Mouse (Mus musculus): Measurements from ENCODE around the gene Efna3. TPM values are rescaled to one million over a fixed set of nuclear protein-coding genes. Genes with fewer than 3 reads are reported as not detected.

Gene Efna3
- total RNA-seq, 2 experiments from 2014 or later, result 0.31 TPM; not detected in 1

GRCm38 (mm10) chr3:89270891-89271290 lies 51.9 kb downstream of the Efna3 start:
- no peak for DNase-seq (ENCODE audit: low spot score)
- intact Hi-C loops (cut with DNase I), result no loop called here

- DNase-seq (ENCODE audit: low spot score), result peak; percentile 77
- intact Hi-C loops (cut with DNase I), result no loop called here
Observed at GRCm38 (mm10) chr3:89270051-89270755, 52.6 kb downstream of the Efna3 start, which contains the start of gene Slc50a1. Slc50a1 (minus strand) TSS chr3:89270570.

- no peak for DNase-seq (ENCODE audit: low spot score)
- intact Hi-C loops (cut with DNase I), result no loop called here
Observed at GRCm38 (mm10) chr3:89268916-89269315, 53.8 kb downstream of the Efna3 start.

- no peak for DNase-seq (ENCODE audit: low spot score)
- intact Hi-C loops (cut with DNase I), result loop anchor here (2.0 kb wide), 1 partner anchor 16 kb away; no protein-coding TSS in a partner anchor
Observed at GRCm38 (mm10) chr3:89266439-89266893, 56.3 kb downstream of the Efna3 start.

Other genes with a start within 250 kb of the Efna3 start
- 10 to 100 TPM; 20.0 to 22.5 TPM for gene Rusc1, start 229.7 kb downstream of the Efna3 start, total RNA-seq (2021)
- not detected for gene Gm43738, start 221.9 kb downstream of the Efna3 start, total RNA-seq (2021)
- gene Fdps, start 221.0 kb downstream of the Efna3 start, total RNA-seq (2021), result 10 to 100 TPM; 20.7 to 22.3 TPM
- not detected for gene Pklr, start 186.8 kb downstream of the Efna3 start, total RNA-seq (2021)
- gene Hcn3, start 162.8 kb downstream of the Efna3 start, total RNA-seq (2021), result under 1 TPM; 0.16 to 0.61 TPM
- gene Clk2, start 158.2 kb downstream of the Efna3 start, total RNA-seq (2021), result 10 to 100 TPM; 18.1 to 18.7 TPM
- 10 to 100 TPM; 48.9 to 50.2 TPM for gene Scamp3, start 145.5 kb downstream of the Efna3 start, total RNA-seq (2021)
- gene Fam189b, start 139.8 kb downstream of the Efna3 start, total RNA-seq (2021), result 1 to 10 TPM; 5.2 to 5.7 TPM
- 10 to 100 TPM; 18.2 to 20.9 TPM for gene Gba, start 120.0 kb downstream of the Efna3 start, total RNA-seq (2021)
- gene Thbs3, start 107.8 kb downstream of the Efna3 start, total RNA-seq (2021), result 1 to 10 TPM; 6.1 to 7.2 TPM
- 10 to 100 TPM; 62.3 to 62.6 TPM for gene Mtx1, start 95.9 kb downstream of the Efna3 start, total RNA-seq (2021)
- gene Muc1, start 93.9 kb downstream of the Efna3 start, total RNA-seq (2021), result under 1 TPM; 0.22 to 0.39 TPM
- gene Krtcap2, start 77.0 kb downstream of the Efna3 start, total RNA-seq (2021), result 10 to 100 TPM; 73.5 to 87.6 TPM
- under 1 TPM; 0.47 to 0.59 TPM for gene Trim46, start 76.7 kb downstream of the Efna3 start, total RNA-seq (2021)
- gene Dpm3, start 63.6 kb downstream of the Efna3 start, total RNA-seq (2021), result 10 to 100 TPM; 51.7 to 53.9 TPM
- gene Slc50a1, start 52.4 kb downstream of the Efna3 start, total RNA-seq (2021), result 10 to 100 TPM; 21.0 TPM
- 10 to 100 TPM; 29.4 to 33.5 TPM for gene Efna1, start 41.8 kb downstream of the Efna3 start, total RNA-seq (2021)
- under 1 TPM; 0.31 to 0.47 TPM for gene Efna4, start 15.1 kb upstream of the Efna3 start, total RNA-seq (2021)
- 10 to 100 TPM; 52.7 to 68.7 TPM for gene Adam15, start 27.0 kb upstream of the Efna3 start, total RNA-seq (2021)
- not detected for gene Dcst2, start 39.0 kb upstream of the Efna3 start, total RNA-seq (2021)
- not detected for gene Dcst1, start 42.3 kb upstream of the Efna3 start, total RNA-seq (2021)
- gene Zbtb7b, start 71.8 kb upstream of the Efna3 start, total RNA-seq (2021), result 10 to 100 TPM; 20.6 to 25.1 TPM
- under 1 TPM; 0.23 to 0.59 TPM for gene Lenep, start 79.8 kb upstream of the Efna3 start, total RNA-seq (2021)
- gene Flad1, start 88.9 kb upstream of the Efna3 start, total RNA-seq (2021), result 10 to 100 TPM; 57.5 to 60.8 TPM
- 1 to 10 TPM; 4.1 to 4.7 TPM for gene Cks1b, start 95.4 kb upstream of the Efna3 start, total RNA-seq (2021)
- 10 to 100 TPM; 35.7 to 35.8 TPM for gene Shc1, start 95.5 kb upstream of the Efna3 start, total RNA-seq (2021)
- gene Pygo2, start 107.2 kb upstream of the Efna3 start, total RNA-seq (2021), result 10 to 100 TPM; 13.5 to 18.0 TPM
- 10 to 100 TPM; 49.2 to 56.9 TPM for gene Pbxip1, start 113.7 kb upstream of the Efna3 start, total RNA-seq (2021)
- 1 to 10 TPM; 7.4 to 8.4 TPM for gene Pmvk, start 131.6 kb upstream of the Efna3 start, total RNA-seq (2021)
- gene Kcnn3, start 197.2 kb upstream of the Efna3 start, total RNA-seq (2021), result 1 to 10 TPM; 2.3 to 2.8 TPM